Mouse (Mus musculus): ENCODE results near the gene Gse1.
"Not testable (repeated sequence)": the region's sequence is repeated elsewhere in the genome, so short reads cannot be mapped to it uniquely, and the experiment has no call there.

The Gse1 gene

DNA sequence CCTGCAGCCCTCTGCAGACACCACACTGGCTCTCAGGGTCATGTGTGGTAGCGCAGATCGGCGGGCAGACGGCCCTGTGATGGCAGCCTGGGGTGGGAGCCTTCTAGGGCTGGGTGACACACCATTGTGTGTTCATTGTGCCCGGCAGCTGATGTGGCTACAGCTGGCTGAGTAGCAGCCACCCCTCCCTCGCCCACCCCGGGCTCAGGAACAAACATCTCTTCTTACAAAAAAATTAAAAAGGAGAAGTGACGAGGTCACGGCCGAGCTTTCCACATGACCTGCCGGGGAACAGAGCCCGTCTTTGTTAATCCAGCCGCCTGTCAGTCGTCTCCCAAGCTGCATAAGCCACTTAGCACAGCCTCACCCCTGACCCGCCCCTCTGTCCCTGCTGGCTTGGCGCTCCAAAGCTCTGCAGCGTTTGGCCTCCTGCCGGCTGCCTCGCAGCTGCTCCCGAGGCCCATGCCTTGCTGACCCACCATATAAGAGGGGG is 94.7 kb downstream of the Gse1 start:
- peak; percentile 49 for DNase-seq (ENCODE audit: low read depth, low spot score)

DNA sequence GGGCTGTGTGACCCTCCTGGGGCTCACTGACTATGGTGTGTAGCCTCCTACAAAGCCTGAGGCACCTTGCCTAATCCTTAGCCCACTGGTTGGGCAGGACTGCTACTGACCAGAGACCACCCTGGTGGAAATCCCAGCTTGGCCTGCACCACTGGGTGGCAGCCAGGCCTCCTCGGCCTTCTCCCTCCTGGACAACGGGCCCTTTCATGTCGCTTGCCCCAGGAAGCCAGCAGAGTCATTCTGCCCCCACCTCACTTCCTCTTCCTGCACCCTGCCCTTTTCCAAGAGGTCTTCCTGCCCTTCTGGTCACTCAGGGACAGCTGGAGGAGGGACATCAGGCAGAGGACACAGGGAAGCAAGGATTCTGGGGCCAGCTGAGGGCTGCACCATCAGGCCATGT is 96.3 kb downstream of the Gse1 start:
- DNase-seq (ENCODE audit: low read depth, low spot score), result no peak

DNA sequence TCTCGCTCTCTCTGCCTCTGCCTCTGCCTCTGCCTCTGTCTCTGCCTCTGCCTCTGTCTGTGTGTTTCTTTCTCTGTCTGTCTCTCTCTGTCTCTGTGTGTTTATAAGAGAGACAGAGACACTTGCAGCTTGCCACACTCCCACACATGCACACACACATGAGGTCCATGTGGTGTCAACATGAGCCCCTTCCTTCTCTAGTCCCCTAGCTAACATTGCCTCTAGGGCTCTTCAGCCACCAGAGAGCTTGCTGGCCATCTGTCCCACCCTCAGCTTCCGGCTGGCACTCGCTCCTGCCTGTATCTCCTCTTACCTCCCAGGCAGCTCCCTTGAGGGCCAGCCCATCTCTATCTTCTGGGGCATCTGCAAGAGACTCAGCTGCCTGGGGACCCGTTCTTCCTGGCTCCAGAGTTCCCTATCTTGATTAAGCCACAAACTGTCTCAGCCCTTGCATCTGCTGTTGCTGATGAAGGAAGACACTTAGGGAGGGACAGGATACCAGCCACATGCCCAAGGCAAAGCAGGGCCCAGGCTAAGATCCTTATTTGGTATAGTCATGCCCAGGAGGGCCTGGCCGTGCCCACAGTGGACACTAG is 97.0 kb downstream of the Gse1 start:
- no peak for DNase-seq (ENCODE audit: low read depth, low spot score)

DNA sequence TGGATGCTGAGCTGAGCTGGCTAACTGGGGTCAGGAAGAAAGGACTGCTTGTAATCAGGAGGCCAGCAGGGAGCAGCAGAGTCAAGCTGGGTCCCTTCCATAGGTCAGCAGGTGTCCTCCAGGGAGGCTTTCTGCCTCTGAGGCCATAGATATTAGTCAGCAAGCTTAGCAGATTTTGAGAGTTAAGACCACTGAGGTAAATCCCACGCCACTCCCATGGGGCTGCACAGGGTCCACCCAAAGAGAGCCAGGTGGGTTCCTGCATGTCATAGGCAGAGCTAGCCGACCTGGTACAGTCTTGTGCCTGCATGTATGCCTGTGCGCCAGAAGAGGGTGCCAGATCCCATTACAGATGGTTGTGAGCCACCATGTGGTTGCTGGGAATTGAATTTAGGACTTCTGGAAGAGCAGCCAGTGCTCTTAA is 98.9 kb downstream of the Gse1 start:
- no peak for DNase-seq (ENCODE audit: low read depth, low spot score)

DNA sequence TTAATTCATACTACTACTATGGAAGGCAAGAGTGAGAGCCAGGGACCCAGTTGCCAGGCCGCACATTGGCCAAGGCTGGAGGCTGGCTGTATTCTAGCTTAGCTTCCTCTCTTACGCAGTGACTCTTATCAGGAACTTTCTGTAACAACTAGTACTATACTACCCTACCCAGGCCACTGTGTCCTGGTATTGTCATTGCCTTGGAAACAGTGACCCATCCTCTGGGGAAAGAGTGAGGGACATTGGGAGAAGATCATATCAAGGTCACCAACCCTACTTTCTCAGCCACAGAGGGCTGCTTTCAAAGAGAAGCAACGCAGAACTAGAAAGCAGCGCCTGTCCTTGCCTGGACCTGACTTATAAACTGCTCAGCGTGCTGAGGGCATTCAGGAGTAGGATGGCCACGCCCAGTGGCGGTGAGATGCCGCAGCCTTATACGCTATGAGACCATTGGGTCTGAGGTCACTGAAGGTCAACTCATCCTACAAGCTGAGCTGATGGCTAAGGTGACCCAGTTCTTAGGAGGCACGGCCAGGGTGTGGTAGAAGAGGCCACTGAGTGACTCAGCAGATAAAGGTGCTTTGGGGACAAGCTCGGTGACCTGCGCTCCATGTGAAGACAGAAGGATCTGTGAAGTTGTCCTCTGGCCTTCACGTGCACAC is 100.2 kb downstream of the Gse1 start:
- no peak for DNase-seq (ENCODE audit: low read depth, low spot score)

DNA sequence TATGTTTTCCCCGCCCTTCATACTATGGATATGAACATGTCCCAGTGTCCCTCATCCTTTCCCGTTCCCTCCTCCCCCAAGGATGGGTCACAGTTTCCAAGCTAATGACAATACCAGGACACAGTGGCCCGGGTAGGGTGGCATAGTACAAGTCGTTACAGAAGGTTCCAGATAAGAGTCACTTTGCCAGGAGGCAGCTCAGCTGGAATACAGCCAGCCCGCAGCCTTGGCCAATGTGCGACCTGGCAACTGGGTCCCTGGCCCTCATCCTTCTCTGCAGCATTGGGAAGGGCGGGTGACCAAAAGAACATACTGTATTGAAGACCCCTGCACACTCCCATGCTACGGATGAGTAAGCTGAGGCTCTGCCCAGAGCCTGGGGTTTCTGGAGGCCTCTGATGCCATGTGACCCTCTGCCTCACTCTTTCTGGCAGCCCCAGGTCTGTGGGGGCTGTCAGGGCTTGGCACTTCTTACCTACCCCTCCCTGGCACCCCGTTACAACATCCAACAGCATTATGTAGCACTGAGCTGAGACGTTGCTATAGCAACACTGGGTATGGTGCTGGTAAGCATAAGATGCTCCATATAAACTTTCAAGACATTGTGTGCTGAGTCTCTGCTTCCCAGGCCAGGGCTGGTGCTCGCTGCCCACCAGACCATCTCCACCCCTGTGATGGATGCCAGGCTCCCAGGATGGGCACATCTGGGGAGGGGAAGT is 100.9 kb downstream of the Gse1 start:
- no peak for DNase-seq (ENCODE audit: low read depth, low spot score)

DNA sequence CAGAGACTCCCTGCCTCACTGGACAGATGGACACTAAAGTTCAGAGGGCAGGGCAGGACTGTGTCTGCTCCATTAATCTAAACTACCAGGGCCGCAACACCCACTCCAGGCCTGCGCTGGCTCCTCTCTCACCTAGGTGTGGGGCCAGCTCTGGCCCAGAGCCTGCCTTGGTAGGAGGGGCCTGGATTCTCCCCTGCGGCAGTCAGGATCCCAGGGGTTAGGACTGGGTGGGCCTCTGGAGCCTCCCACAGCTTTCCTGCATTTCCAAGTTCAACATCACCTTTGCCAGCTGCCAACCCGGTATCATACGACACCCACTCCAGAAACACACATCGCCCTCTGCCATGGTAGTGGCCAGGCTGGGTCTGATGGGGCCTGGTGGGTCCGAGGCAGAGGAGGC is 102.8 kb downstream of the Gse1 start:
- DNase-seq (ENCODE audit: low read depth, low spot score), result no peak

DNA sequence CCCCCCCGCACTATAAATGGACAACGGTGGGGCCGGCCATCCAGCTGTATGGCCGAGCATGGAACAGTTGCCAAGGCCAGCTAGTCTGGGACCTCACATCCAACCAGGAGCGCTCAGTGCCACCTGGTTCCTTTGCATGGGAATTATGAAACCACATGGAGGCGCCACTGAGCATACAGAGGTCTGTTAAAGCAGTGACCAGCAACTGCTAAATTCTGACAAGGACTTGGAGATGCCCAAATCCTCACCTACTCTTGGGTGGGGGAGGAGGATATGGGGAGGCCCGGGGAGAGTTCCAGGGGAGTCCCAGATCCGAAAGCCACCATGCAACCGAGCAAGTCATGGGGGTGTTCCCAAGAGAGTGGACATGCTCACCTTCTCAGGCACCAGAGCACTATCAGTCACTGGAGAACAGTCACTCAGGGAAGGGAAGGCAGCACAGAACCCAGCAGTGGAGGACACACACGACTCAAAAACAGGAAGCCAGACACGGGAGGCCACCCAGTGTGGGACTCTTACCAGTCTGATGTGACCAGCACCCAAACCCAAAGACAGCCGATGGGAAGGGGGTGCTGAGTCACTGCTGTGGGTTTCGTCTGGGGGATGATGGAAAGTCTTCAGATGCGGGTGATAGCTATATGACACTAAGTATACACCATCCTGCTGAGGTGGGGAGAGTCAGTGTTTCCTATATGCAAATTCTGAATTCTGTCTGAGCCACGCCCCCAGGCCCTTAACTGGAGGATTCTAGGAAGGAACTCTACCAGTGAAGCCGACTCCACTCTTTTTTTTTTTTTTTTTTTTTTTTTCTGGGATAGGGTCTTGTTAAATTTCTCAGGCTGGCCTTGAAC is 104.3 kb downstream of the Gse1 start:
- no peak for DNase-seq (ENCODE audit: low read depth, low spot score)

DNA sequence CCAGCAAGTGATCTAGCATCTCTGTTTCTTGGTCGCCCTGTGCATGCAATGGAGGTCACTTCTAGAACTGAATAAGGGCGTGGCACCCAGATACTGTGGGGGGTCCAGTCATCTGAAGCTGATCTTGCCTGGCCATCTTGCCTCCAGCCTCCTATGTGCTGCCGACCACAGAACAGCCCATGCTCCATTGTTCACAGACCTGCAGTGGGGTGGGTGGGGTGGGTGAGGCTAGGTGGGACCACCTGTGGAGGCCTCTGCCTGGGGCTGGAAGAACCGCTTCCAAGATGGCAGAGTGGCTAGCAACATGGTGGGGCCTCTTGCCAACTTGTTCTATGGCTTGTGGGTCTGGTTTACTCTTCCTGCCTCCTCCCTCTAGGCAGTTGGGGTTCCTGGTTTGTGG is 105.4 kb downstream of the Gse1 start:
- DNase-seq (ENCODE audit: low read depth, low spot score), result no peak

DNA sequence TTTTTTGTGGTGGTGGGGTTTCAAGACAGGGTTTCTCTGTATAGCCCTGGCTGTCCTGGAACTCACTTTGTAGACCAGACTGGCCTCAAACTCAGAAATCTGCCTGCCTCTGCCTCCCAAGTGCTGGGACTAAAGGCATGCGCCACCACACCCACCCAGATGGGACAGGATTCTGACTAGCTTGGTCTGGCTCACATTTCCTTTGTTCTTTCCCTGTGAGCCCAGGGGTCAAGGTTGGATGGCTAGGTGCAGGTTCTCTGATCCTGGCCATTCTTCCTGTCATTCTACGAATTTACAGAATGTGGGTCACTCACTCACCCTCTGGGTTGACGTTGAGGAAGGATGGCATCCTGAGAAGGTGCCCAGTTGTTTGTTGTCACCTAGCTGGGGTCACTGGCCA is 106.0 kb downstream of the Gse1 start:
- DNase-seq (ENCODE audit: low read depth, low spot score), result not testable (repeated sequence)

DNA sequence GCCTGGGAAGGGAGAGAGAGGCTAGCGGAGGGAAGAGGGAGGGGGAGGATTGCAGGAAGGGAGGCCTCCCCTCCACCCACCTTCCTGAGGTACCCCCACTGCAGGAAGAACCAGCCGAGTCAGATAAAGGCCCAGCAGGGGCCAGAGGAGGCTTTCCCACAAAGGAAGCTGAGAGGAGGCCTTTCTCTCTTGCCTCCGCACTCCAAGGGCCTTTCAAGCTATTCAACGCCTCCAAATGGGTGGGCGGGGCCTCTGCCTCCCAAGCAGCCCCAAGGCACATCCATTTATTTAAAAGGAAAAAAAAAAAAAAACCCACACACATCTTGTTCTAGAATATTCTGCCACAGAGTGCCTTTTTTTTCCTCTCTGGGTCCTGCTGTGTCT is 106.6 kb downstream of the Gse1 start:
- no peak for DNase-seq (ENCODE audit: low read depth, low spot score)

DNA sequence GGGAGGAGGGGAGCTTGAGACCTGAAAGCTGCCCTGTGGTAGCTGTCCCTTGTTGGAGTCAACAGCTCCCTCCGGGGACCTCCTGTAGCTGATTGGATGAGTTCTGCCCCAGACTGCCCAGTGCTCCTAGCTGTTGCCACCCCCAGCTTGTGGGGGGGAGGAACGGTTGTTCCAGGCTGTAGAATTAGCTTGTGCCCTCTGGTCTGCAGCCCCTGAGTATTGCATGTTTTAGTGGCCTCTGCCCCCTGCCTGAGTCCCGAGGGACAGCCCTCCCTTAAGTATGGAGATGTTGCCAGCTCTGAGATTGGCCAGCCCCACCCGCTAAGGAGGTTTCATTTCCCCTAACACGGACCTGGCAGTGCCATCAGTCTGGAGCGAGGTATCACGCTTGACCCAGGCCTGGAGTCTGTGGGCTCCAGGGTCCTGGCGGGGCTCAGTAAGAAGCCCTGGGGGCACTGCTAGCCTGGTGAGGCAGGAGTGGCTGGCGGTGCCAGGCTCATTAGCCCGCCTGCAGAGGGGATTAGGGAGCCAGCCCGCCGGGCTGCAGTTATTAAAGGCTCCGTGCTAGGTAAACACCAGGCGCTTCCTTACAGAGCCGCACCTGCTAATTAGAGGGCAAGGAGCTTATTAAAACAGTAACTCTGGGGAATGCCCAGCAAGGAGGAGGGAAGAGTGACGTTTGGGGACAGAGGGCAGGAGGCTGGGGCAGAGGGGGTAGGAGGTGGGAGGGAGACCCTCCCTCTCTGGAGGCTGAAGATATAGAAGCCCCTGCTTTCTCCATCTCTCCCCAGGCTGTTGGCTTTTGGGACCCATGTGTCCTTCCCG is 107.2 kb downstream of the Gse1 start:
- peak; percentile 45 for DNase-seq (ENCODE audit: low read depth, low spot score)

DNA sequence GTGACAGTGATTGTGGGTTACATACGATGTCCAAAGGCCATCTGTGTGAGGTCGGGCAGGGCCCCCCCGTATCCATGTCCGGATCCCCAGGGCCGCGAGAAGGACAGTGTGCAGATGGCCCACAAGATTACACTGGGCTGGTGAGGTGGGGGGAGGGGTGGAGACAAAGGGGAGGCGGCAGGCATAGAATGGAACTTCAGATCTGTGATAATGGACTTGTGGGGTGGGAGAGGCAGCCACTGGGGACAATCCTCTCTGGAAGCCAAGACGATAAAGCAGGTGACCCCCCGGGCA is 107.8 kb downstream of the Gse1 start:
- DNase-seq (ENCODE audit: low read depth, low spot score), result no peak

DNA sequence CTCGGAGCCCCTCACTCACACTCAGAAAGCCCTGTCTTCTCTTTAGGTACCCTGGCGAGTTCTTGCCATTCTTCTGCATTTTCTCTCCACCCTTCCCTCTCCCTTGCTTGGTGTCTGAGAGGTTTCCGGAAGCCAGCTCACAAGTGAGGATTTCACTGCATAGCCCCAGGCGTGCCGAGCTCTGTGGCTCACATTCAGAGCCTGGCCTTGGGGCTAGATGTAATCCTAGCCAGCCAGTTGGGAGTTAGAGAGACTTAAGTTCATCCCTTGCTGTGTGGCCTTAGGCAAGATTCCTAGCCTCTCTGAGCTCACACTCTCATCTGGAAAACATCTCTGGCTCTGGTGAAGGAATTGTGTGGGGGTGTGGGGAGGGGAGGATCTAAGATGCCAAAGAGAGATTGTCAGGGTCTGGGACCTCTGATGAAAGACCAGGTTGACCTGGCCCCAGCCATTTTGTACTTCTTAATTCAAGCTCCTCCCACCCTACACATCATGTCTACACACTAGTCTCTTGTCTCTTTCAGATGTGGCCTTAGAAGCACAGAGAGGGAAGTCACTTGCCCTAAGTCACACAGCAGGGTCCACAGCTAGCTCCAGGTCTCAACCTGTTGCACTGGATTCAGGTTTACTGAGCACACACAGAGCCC is 108.8 kb downstream of the Gse1 start:
- no peak for DNase-seq (ENCODE audit: low read depth, low spot score)

DNA sequence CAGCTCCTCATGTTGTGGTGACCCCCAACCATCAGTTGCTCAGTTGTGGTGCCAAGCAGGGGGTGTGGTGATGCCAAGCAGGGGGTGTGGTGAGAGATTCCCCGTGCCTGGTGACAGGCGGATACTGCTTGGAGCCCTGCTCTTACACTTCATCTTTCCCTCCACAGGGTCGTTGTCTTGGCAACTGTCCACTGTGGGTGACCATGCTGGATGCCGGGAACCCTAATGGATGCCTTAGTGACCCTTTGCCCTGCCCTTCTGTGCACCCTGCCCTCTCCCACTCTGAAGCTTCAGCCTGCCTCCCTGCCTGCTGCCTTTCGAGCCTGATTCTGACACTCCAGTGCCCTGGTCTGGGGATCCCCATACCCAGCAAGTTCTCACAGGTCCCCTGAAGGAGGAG is 109.4 kb downstream of the Gse1 start:
- DNase-seq (ENCODE audit: low read depth, low spot score), result no peak

DNA sequence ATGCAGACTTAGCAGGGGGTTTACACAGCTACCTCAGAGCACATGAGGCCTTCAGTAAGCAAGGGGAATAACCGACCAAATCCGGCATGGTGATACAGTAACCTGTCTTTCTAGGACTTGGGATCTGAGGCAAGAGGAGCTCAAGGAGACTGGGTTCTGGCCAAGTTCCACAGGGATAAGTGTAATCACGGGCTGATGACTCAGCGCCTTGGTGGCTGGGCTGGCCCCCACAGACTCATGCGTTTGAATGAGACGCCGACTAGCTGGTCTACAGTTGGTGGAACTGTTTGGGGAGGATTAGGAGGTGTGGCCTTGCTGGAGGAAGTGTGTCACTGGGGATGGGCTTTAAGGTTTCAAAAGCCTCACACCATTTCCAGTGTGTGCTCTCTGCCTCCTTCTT is 110.4 kb downstream of the Gse1 start:
- DNase-seq (ENCODE audit: low read depth, low spot score), result no peak

DNA sequence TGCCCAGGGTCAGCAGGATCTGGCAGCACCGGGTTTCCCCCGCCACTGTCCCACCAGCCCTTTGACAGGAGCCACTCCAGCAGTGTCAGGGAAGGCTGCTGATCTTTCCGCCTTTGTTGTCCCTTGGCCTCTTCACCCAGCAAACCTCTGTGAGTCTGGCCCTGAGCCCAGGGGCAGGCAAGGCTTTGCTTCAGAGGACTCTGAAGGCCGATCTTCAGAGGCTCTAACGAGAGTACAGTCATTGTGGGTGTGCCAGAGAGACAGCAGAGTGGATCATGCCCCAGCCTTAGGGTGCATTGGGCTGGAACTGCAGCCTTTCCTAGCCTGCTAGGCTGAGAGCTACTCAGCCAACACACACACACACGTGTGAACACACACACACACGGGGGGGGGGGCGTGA is 111.5 kb downstream of the Gse1 start:
- DNase-seq (ENCODE audit: low read depth, low spot score), result no peak

DNA sequence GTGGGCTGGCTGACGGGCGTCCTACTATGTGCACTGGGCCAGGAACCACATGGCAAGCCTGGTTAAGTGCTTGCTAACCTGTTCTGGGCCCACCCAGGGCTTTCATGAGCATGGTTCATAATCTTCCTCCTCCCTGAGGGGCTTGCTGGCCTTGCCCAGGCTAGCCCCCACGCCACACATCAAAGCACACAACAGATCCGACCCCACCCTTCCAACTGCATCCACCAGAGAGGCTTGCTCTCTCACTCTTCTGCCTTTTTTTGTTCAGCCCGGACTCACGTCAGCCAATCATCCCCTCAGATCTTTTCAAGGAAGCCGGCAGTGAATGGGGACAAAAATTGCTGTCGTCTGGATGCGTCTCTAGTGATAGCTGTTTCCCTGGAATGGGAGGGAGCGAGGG is 112.9 kb downstream of the Gse1 start:
- no peak for DNase-seq (ENCODE audit: low read depth, low spot score)

DNA sequence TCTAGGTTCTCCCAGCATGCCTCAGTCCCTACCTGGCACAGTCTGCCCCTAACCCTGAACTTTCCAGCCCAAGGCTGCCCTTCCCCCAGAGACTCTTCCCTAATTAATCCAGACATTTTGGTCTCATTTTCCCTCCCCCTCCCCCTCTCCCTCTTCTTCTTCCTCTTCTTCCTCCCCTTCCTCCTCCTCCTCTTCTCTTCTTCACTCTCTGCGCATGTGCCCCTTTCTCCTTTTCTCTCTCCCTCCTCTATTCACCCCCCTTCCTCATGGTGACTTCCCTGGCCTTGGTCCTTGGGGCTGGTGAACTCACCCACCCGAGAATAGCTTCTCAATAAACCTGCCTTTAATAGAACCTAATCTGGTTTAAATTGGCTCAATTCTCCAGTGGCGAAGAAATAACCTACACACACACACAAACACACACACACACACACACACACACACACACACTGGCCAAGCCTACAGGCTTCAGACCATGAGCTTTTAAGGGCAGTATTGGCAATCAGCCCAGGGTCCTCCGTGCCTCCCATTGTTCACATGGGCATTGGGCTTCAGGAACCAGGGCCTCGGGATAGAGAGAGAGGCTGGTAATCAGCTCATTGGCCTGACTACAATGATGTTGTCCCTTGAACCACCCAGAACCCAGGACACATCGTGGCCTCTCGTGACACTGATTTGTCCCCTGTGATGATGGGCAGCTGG is 114.7 kb downstream of the Gse1 start:
- DNase-seq (ENCODE audit: low read depth, low spot score), result no peak

DNA sequence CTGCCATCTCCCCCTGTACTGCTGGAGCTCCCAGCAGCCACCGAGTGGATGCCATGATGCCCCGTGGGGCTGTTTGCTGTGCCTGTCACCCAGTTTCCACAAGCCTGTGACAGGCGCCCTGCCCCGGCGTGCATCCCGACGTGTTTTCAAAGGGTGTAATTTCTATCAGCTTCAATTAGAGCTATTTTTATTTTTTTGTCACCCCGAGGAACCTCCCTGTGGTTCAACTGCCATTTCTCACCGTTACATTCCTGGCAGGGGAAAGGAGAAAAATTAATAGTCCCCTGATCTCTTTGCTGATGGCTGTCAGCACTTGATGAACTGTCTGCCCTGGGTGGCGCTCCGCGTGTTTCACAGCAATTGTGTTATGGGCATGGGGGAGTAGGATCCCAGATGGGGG is 115.3 kb downstream of the Gse1 start:
- DNase-seq (ENCODE audit: low read depth, low spot score), result no peak
